Mouse (Mus musculus) heart, postnatal 0 days (tissue): ENCODE data around the gene Abca4. TPM values are rescaled to one million over a fixed set of nuclear protein-coding genes. Genes with fewer than 3 reads are reported as not detected.

Source experiments
- ATAC-seq: fragments of 200-750 bp; cut with Nextera tagmentation; 2 replicates; pipeline ENCODE4 v1.8.0; 2017; ENCODE audit warnings: low read depth, moderate number of reproducible peaks, moderate library complexity; ENCODE audit not compliant: insufficient read depth
- DNase-seq: peaks from one replicate; pipeline ENCODE4 v3.0.0-alpha.2; 2016; ENCODE audit warnings: low spot score
- H3K27ac ChIP-seq: fragments of 300-500 bp; sonication (generic); 2 replicates; pipeline ENCODE4 v1.5.1; 2014; ENCODE audit warnings: low read depth, mild to moderate bottlenecking
- H3K27me3 ChIP-seq: fragments of 300-500 bp; sonication (generic); 2 replicates; pipeline ENCODE4 v1.6.1; 2014; ENCODE audit warnings: low read length, mixed read lengths; ENCODE audit not compliant: control insufficient read depth, insufficient read depth
- H3K36me3 ChIP-seq: fragments of 300-500 bp; sonication (generic); replicated peaks from 2 replicates; pipeline ENCODE4 v1.6.1; 2014; ENCODE audit warnings: low read length, mixed read lengths; ENCODE audit not compliant: control insufficient read depth, insufficient read depth
- H3K4me1 ChIP-seq: fragments of 300-500 bp; sonication (generic); 2 replicates; pipeline ENCODE4 v1.6.1; 2014; ENCODE audit warnings: antibody characterized with exemption; ENCODE audit not compliant: control insufficient read depth, insufficient read depth
- H3K4me2 ChIP-seq: fragments of 300-500 bp; sonication (generic); 2 replicates; pipeline ENCODE4 v1.6.1; 2014; ENCODE audit warnings: low read depth, mild to moderate bottlenecking, low read length, moderate library complexity
- H3K4me3 ChIP-seq: fragments of 300-500 bp; sonication (generic); 2 replicates; pipeline ENCODE4 v1.5.1; 2014; ENCODE audit warnings: low read depth, low read length
- H3K9ac ChIP-seq: fragments of 300-500 bp; sonication (generic); replicated peaks from 2 replicates; pipeline ENCODE4 v1.6.1; 2014; ENCODE audit warnings: low read depth, low read length, mixed read lengths
- H3K9me3 ChIP-seq: fragments of 300-500 bp; sonication (generic); replicated peaks from 2 replicates; pipeline ENCODE4 v1.6.1; 2016; ENCODE audit warnings: low read length; ENCODE audit not compliant: control insufficient read depth
- CTCF ChIP-seq: IDR thresholded peaks from 2 replicates; pipeline ENCODE4 v1.5.1; 2016; ENCODE audit warnings: antibody characterized with exemption, control low read depth, low read depth
- EP300 ChIP-seq: IDR thresholded peaks from 2 replicates; pipeline ENCODE4 v1.6.1; 2016; ENCODE audit warnings: antibody characterized with exemption, low read depth
- WGBS: fragments of 180-500 bp; shearing (Covaris S2); extraction: QIAGEN DNeasy Blood & Tissue Kit; methylation state at CpG from one replicate; pipeline ENCODE4 v1.1.7; 2014; 5-methylcytosine and 5-hydroxymethylcytosine counted together
- polyA plus RNA-seq: library from polyadenylated mRNA; unstranded; fragments of >200 nt; fragmentation: Nextera tagmentation; extraction: Ambion mirVana; gene quantifications from 2 replicates; pipeline ENCODE4 v1.2.1, GENCODE M21; 2015
- total RNA-seq: library from RNA; depleted of rRNA; stranded (reverse); fragments of >200 nt; gene quantifications from 2 replicates; pipeline ENCODE4 v1.2.3, GENCODE M21; 2014; ENCODE audit warnings: low replicate concordance

Abca4 gene
- total and polyA plus RNA-seq, 2 experiments from 2014 or later, result 5.7 to 21.9 TPM

DNA sequence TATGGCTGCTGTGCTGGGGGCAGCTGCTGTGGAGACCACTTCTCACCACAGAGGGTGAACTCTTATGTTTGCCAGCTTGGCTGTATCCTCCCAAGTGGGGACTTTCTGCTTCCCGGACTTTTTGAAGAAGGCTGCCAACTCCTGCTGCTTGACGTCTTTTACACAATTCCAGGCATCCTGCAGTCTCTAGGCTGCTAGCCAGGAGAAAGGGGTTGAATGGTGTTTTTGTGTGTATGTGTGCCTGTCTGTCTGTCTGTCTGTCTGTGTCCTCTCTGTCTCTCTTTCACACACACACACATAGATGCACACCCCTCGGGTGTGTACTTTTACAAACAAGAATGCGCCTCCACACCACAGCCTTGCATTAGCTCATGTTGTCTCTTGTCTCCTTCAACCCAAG lies 108.2 kb downstream of the Abca4 start:
- peaks cover 19% of the 10 kb centered on the region; the same call in 1 of the 2 replicates for H3K4me1 ChIP-seq
- H3K4me3 ChIP-seq, result no peak overlapping the region
- no peaks in the 10 kb centered on the region for H3K36me3 ChIP-seq
- WGBS, result 36% methylated on average over 4 of the region's 4 CpGs
- no peak for ATAC-seq
- H3K27me3 ChIP-seq, result no peaks in the 10 kb centered on the region
- H3K9ac ChIP-seq, result no peak overlapping the region
- no peak overlapping the region for H3K4me2 ChIP-seq
- 0 out of 2 replicates have a peak overlapping the region, but pooled peaks have one; percentile 18 for H3K27ac ChIP-seq
- peak; percentile 62 for DNase-seq
- H3K9me3 ChIP-seq, result no peaks in the 10 kb centered on the region
- TF ChIP-seq EP300, result no peak

- Histone ChIP-seq H3K4me2 (no peak overlapping the region), H3K36me3 (no peaks in the 10 kb centered on the region), H3K9ac (no peak overlapping the region), H3K9me3 (no peaks in the 10 kb centered on the region), H3K27me3 (no peaks in the 10 kb centered on the region), H3K4me1 (peaks cover 19% of the 10 kb centered on the region; the same call in 1 of the 2 replicates), H3K4me3 (no peak overlapping the region), H3K27ac (no peak overlapping the region)
- 73% methylated on average over 2 of the region's 2 CpGs for WGBS
- ATAC-seq (no peak), DNase-seq (no peak)
- TF ChIP-seq EP300, result no peak
- no peak for TF ChIP-seq CTCF
Observed at GRCm38 (mm10) chr3:122154080-122154479, 109.8 kb downstream of the Abca4 start.

DNA sequence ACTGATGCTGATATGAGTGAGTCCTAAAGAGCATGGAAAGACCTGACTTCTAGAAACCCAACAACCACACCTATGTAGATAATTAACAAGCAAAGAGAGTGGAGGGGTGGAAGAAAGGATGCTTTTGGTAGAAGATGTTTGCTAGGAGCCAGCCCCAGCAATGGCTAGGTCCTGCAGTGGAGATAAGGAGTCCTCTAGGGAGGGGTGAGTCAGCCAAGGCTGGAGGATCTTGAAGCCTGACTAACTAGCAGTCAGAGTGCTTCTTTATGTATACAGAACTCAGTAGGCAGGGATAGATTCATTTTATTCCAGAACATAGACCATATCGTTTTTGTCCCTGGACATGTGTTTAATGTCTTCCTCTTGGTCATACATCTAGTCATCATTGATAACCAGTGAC lies 115.2 kb downstream of the Abca4 start:
- Histone ChIP-seq H3K4me3 (no peak overlapping the region), H3K27me3 (no peaks in the 10 kb centered on the region), H3K9me3 (no peaks in the 10 kb centered on the region), H3K4me1 (no peaks in the 10 kb centered on the region), H3K36me3 (no peaks in the 10 kb centered on the region), H3K4me2 (no peak overlapping the region), H3K9ac (no peak overlapping the region), H3K27ac (no peak overlapping the region)
- DNase-seq (no peak), ATAC-seq (no peak)
- TF ChIP-seq CTCF (no peak), EP300 (no peak)
- WGBS, result 75% methylated on average over 1 of the region's 1 CpGs

- DNase-seq (peak; percentile 75), ATAC-seq (peak; percentile 63; the same call in 1 of the 2 replicates)
- 0 out of 2 replicates have a peak, but pooled peaks cover 8% of the 10 kb centered on the region for H3K4me1 ChIP-seq
- H3K9me3 ChIP-seq, result no peaks in the 10 kb centered on the region
- no peaks in the 10 kb centered on the region for H3K36me3 ChIP-seq
- TF ChIP-seq CTCF (peak; percentile 75), EP300 (no peak)
- no peaks in the 10 kb centered on the region for H3K27me3 ChIP-seq
- H3K4me2 ChIP-seq, result no peak overlapping the region
- 44% methylated on average over 10 of the region's 10 CpGs for WGBS
- H3K4me3 ChIP-seq, result no peak overlapping the region
- no peak overlapping the region; the same call in 1 of the 2 replicates for H3K27ac ChIP-seq
- H3K9ac ChIP-seq, result no peak overlapping the region
Observed at GRCm38 (mm10) chr3:122169616-122170178, 125.5 kb downstream of the Abca4 start.

DNA sequence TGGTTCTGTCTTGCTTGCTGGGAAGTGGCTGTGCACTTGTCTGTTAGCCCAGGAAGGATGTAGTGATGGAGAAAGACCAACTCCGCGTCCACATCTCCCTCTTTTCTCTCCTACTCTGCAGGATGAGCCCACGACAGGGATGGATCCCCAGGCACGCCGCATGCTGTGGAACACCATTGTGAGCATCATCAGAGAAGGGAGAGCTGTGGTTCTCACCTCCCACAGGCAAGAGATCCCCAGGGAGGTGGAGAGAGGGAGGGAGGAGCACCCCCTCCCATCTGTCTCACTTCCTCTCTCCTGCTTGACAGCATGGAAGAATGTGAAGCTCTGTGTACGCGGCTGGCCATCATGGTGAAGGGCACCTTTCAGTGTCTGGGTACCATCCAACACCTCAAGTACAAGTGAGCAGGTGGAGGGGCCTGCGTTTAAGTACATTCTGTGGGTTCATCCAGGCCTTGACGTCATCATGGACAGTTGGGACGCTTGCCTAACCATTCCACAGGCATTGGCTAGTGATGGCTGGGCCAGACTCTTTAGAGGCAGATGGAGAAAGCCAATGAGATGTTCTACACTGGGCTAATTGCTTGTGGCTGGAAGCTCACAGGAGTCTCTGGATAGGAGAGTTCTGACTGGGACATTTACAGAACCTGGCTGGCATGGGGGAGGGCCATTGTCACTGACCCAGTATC lies 126.5 kb downstream of the Abca4 start:
- Histone ChIP-seq H3K27me3 (no peaks in the 10 kb centered on the region), H3K4me3 (no peak overlapping the region), H3K4me1 (0 out of 2 replicates have a peak, but pooled peaks cover 8% of the 10 kb centered on the region), H3K4me2 (no peak overlapping the region), H3K27ac (no peak overlapping the region), H3K36me3 (no peaks in the 10 kb centered on the region), H3K9ac (no peak overlapping the region), H3K9me3 (no peaks in the 10 kb centered on the region)
- no peak for ATAC-seq
- no peak for TF ChIP-seq EP300
- WGBS, result 81% methylated on average over 10 of the region's 10 CpGs
- no peak for DNase-seq
